Mouse (Mus musculus): ENCODE measurements around the gene Olfr1079. TPM values are rescaled to one million over a fixed set of nuclear protein-coding genes. Genes with fewer than 3 reads are reported as not detected.
"Not testable (repeated sequence)": the region's sequence is repeated elsewhere in the genome, so short reads cannot be mapped to it uniquely, and the experiment has no call there.

Gene Olfr1079
- total RNA-seq (2015; ENCODE audit: low replicate concordance) (not detected in 2 replicates), total RNA-seq (2017; ENCODE audit: low replicate concordance) (not detected in 2 replicates)

GRCm38 (mm10) chr2:86542380-86542779 lies at the start of gene Olfr1079:
Gene Olfr1079 (minus strand): TSS chr2:86542480.
- ATAC-seq (replicated peaks; ENCODE audit: low FRiP score, poor library complexity, severe bottlenecking), result no peak

DNA sequence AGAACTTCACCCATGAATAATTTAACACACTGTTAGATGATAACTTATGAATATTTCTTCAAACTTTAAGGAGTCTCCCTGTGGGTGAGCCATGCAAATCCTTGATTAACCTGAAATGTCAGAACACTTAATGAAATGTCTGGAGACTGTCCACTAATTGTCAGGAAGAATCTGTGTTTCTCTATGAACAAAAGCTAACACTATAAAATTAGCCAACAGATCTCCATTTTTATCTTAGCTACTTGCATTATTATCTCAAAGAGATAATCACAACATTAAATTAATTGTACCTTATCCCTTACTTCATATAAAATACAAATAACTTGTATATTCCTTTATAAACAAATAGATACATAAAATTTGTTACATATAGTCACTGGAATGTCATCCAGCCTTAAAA lies 15.9 kb upstream of the Olfr1079 start, which contains the start of gene Olfr1080:
TSS of gene Olfr1080 (minus strand) at position 101 of the 400 bp plus-strand sequence.
- not testable (repeated sequence) for ATAC-seq (replicated peaks; ENCODE audit: low FRiP score, poor library complexity, severe bottlenecking)

- no peak for ATAC-seq (replicated peaks; ENCODE audit: low FRiP score, poor library complexity, severe bottlenecking)
Measured at GRCm38 (mm10) chr2:86530991-86531390, 11.3 kb downstream of the Olfr1079 start.

- ATAC-seq (replicated peaks; ENCODE audit: low FRiP score, poor library complexity, severe bottlenecking), result no peak
Measured at GRCm38 (mm10) chr2:86508161-86508560, 34.1 kb downstream of the Olfr1079 start, which contains the start of gene Olfr1076. Gene Olfr1076 (plus strand): TSS chr2:86508461.

DNA sequence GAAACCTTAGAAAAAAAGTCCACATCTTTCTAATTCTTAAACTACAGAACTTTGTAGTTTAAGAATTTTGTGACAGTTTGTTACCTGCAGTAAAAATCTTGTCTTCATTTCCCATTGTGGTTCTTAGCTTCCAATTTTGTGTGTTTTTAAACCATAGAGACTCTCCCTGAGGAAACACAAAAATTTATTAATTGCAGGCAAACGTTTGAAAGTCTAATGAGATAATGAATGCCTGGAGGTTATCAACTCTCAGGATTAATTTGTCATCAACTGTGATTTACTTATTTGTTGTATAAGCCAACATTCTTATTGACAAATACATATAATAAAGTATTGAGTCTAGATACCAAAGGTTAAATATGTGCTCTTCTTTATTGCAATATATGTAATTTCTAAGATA lies 55.0 kb downstream of the Olfr1079 start, which contains the start of gene Olfr228:
TSS of gene Olfr228 (minus strand) at position 101 of the 400 bp plus-strand sequence.
- ATAC-seq (replicated peaks; ENCODE audit: low FRiP score, poor library complexity, severe bottlenecking), result no peak

Other genes with a start within 250 kb of the Olfr1079 start
- not detected in 2 replicates for gene Olfr1053, start 227.2 kb downstream of the Olfr1079 start, total RNA-seq (2015; ENCODE audit: low replicate concordance)
- gene Olfr1053, start 227.2 kb downstream of the Olfr1079 start, total RNA-seq (2017; ENCODE audit: low replicate concordance), result not detected in 2 replicates
- gene Olfr1054, start 207.0 kb downstream of the Olfr1079 start, total RNA-seq (2015; ENCODE audit: low replicate concordance), result not detected in 2 replicates
- gene Olfr1054, start 207.0 kb downstream of the Olfr1079 start, total RNA-seq (2017; ENCODE audit: low replicate concordance), result not detected in 2 replicates
- gene Olfr1055, start 192.2 kb downstream of the Olfr1079 start, total RNA-seq (2015; ENCODE audit: low replicate concordance), result not detected in 2 replicates
- not detected in 2 replicates for gene Olfr1055, start 192.2 kb downstream of the Olfr1079 start, total RNA-seq (2017; ENCODE audit: low replicate concordance)
- gene Olfr1056, start 180.0 kb downstream of the Olfr1079 start, total RNA-seq (2015; ENCODE audit: low replicate concordance), result not detected in 2 replicates
- not detected in 2 replicates for gene Olfr1056, start 180.0 kb downstream of the Olfr1079 start, total RNA-seq (2017; ENCODE audit: low replicate concordance)
- not detected in 2 replicates for gene Olfr1057, start 164.1 kb downstream of the Olfr1079 start, total RNA-seq (2015; ENCODE audit: low replicate concordance)
- not detected in 2 replicates for gene Olfr1057, start 164.1 kb downstream of the Olfr1079 start, total RNA-seq (2017; ENCODE audit: low replicate concordance)
- not detected in 2 replicates for gene Olfr1058, start 153.9 kb downstream of the Olfr1079 start, total RNA-seq (2015; ENCODE audit: low replicate concordance)
- gene Olfr1058, start 153.9 kb downstream of the Olfr1079 start, total RNA-seq (2017; ENCODE audit: low replicate concordance), result not detected in 2 replicates
- gene Olfr1061, start 128.4 kb downstream of the Olfr1079 start, total RNA-seq (2015; ENCODE audit: low replicate concordance), result not detected in 2 replicates
- not detected in 2 replicates for gene Olfr1061, start 128.4 kb downstream of the Olfr1079 start, total RNA-seq (2017; ENCODE audit: low replicate concordance)
- gene Olfr1062, start 115.7 kb downstream of the Olfr1079 start, total RNA-seq (2015; ENCODE audit: low replicate concordance), result not detected in 2 replicates
- not detected in 2 replicates for gene Olfr1062, start 115.7 kb downstream of the Olfr1079 start, total RNA-seq (2017; ENCODE audit: low replicate concordance)
- gene Olfr1065, start 91.9 kb downstream of the Olfr1079 start, total RNA-seq (2015; ENCODE audit: low replicate concordance), result not detected in 2 replicates
- not detected in 2 replicates for gene Olfr1065, start 91.9 kb downstream of the Olfr1079 start, total RNA-seq (2017; ENCODE audit: low replicate concordance)
- not detected in 2 replicates for gene Olfr1066, start 86.2 kb downstream of the Olfr1079 start, total RNA-seq (2015; ENCODE audit: low replicate concordance)
- not detected in 2 replicates for gene Olfr1066, start 86.2 kb downstream of the Olfr1079 start, total RNA-seq (2017; ENCODE audit: low replicate concordance)
- not detected in 2 replicates for gene Olfr228, start 55.1 kb downstream of the Olfr1079 start, total RNA-seq (2015; ENCODE audit: low replicate concordance)
- not detected in 2 replicates for gene Olfr228, start 55.1 kb downstream of the Olfr1079 start, total RNA-seq (2017; ENCODE audit: low replicate concordance)
- gene Olfr1076, start 34.0 kb downstream of the Olfr1079 start, total RNA-seq (2015; ENCODE audit: low replicate concordance), result not detected in 2 replicates
- not detected in 2 replicates for gene Olfr1076, start 34.0 kb downstream of the Olfr1079 start, total RNA-seq (2017; ENCODE audit: low replicate concordance)
- not detected in 2 replicates for gene Olfr1080, start 15.8 kb upstream of the Olfr1079 start, total RNA-seq (2015; ENCODE audit: low replicate concordance)
- gene Olfr1080, start 15.8 kb upstream of the Olfr1079 start, total RNA-seq (2017; ENCODE audit: low replicate concordance), result not detected in 2 replicates
- gene Olfr1082, start 56.5 kb upstream of the Olfr1079 start, total RNA-seq (2015; ENCODE audit: low replicate concordance), result not detected in 2 replicates
- gene Olfr1082, start 56.5 kb upstream of the Olfr1079 start, total RNA-seq (2017; ENCODE audit: low replicate concordance), result not detected in 2 replicates
- gene Olfr1084, start 97.2 kb upstream of the Olfr1079 start, total RNA-seq (2015; ENCODE audit: low replicate concordance), result not detected in 2 replicates
- gene Olfr1084, start 97.2 kb upstream of the Olfr1079 start, total RNA-seq (2017; ENCODE audit: low replicate concordance), result not detected in 2 replicates
- not detected in 2 replicates for gene Olfr1085, start 119.5 kb upstream of the Olfr1079 start, total RNA-seq (2015; ENCODE audit: low replicate concordance)
- not detected in 2 replicates for gene Olfr1085, start 119.5 kb upstream of the Olfr1079 start, total RNA-seq (2017; ENCODE audit: low replicate concordance)
- gene Olfr1086, start 137.6 kb upstream of the Olfr1079 start, total RNA-seq (2015; ENCODE audit: low replicate concordance), result not detected in 2 replicates
- gene Olfr1086, start 137.6 kb upstream of the Olfr1079 start, total RNA-seq (2017; ENCODE audit: low replicate concordance), result not detected in 2 replicates
- gene Olfr1087, start 155.9 kb upstream of the Olfr1079 start, total RNA-seq (2015; ENCODE audit: low replicate concordance), result not detected in 2 replicates
- gene Olfr1087, start 155.9 kb upstream of the Olfr1079 start, total RNA-seq (2017; ENCODE audit: low replicate concordance), result not detected in 2 replicates
- not detected in 2 replicates for gene Olfr1089, start 191.2 kb upstream of the Olfr1079 start, total RNA-seq (2015; ENCODE audit: low replicate concordance)
- not detected in 2 replicates for gene Olfr1089, start 191.2 kb upstream of the Olfr1079 start, total RNA-seq (2017; ENCODE audit: low replicate concordance)
- not detected in 2 replicates for gene Olfr1090, start 216.5 kb upstream of the Olfr1079 start, total RNA-seq (2015; ENCODE audit: low replicate concordance)
- not detected in 2 replicates for gene Olfr1090, start 216.5 kb upstream of the Olfr1079 start, total RNA-seq (2017; ENCODE audit: low replicate concordance)
- not detected in 2 replicates for gene Olfr1093, start 240.0 kb upstream of the Olfr1079 start, total RNA-seq (2015; ENCODE audit: low replicate concordance)
- gene Olfr1093, start 240.0 kb upstream of the Olfr1079 start, total RNA-seq (2017; ENCODE audit: low replicate concordance), result not detected in 2 replicates

Data from erythroid progenitor cell, adult 5-6 weeks (primary cell).